Mouse (Mus musculus) cerebellum, adult (tissue): ENCODE results near the gene 4930544D05Rik.

Source experiments
- ATAC-seq: cut with Nextera tagmentation; 2 replicates; pipeline ENCODE4 v1.9.2; 2017; ENCODE audit warnings: mild to moderate bottlenecking, moderate library complexity, mixed read lengths; ENCODE audit not compliant: insufficient number of reproducible peaks, low FRiP score, low TSS enrichment

The 4930544D05Rik gene

DNA sequence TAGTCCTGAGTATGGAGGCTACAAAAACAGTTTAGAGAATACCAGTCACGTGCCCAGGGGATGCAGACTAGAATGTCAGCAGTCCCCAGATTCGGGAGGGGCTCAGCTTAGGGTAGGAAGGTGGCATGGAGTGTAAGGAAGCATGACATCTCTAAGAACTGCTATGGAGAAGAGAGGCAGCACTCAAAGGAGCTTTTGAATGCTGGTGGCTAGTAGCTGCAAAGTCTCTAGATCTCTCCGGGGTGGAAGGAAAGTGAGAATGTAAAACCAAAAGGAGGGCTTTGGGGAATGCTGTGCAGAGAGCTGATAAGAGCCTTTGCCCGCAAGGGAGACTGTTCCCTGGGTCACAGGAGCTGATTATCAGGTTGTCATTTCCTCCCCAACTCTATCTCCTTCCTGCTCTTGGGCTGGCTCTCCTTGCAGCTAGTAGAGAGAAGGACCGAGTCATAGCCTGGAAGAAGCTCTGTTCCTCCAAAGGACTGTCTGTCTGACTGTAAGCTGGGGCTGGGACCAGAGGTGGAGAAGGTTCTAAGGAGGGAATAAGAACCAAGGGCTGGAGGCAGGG lies 23.1 kb downstream of the 4930544D05Rik start, which contains the start of gene Gp1ba:
TSS of gene Gp1ba (plus strand) at position 409 of the 565 bp plus-strand sequence.
- no peak for ATAC-seq

DNA sequence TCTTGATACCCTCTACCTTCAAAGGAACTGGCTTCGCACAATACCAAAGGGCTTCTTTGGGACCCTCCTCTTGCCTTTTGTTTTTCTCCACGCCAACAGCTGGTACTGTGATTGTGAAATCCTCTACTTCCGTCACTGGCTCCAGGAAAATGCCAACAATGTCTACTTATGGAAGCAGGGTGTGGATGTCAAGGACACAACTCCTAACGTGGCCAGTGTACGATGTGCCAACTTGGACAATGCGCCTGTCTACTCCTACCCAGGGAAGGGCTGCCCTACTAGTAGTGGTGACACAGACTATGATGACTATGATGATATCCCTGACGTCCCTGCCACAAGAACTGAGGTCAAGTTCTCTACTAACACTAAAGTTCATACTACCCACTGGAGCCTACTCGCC lies 24.3 kb downstream of the 4930544D05Rik start:
- ATAC-seq = no peak

DNA sequence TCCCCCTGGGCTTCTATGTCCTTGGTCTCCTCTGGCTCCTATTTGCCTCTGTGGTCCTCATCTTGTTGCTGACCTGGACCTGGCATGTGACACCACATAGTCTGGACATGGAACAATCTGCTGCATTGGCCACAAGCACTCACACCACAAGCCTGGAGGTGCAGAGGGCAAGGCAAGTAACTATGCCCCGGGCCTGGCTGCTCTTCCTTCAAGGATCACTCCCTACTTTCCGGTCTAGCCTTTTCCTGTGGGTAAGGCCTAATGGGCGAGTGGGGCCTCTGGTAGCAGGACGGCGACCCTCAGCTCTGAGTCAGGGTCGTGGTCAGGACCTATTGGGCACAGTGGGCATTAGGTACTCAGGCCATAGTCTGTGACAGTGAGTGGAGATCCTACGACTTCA lies 25.6 kb downstream of the 4930544D05Rik start:
- ATAC-seq = no peak

DNA sequence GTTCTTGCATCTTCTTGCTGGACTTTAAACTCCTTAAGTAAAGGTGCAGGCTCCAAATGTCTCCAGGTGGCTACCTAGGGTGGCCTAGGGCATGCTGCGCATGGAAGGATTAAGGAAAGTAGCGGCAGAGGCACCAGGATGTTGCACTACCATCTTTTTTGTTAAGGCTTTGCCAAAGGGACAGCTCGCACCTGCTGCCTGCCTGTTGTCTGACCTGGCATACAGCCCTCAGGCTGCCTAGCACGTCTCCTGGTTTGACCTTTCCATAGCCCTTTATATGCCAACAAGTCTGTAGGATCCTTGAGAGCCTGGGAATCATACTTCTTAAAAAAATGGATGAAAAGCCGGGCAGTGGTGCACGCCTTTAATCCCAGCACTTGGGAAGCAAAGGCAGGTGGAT lies 27.4 kb downstream of the 4930544D05Rik start:
- ATAC-seq = no peak

DNA sequence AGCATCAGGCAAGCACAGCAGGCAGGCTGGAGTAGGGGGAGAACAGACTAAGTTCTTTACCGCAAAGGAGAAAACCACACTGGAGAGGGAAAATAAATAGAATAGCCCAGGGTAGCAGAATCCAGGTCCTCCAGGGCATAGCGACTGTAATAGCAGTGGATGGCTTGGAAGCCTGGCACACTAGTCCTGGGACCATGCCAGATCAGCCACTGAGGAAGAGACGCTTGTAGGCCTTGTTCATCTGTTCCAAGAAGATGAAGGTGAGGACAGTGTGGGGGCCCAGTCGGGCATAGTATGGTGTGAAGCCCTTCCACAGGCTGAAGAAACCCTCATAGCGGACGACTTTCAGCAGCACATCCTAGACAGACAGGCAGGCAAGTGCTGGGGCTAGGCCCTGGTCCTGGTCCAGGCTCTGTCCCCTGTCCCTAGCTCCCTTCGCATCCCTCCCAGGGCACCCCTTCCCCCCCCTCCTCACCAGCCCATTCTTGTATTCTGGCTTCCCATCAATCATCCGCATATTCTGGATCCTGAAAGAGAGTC lies 29.0 kb downstream of the 4930544D05Rik start:
- ATAC-seq = no peak

DNA sequence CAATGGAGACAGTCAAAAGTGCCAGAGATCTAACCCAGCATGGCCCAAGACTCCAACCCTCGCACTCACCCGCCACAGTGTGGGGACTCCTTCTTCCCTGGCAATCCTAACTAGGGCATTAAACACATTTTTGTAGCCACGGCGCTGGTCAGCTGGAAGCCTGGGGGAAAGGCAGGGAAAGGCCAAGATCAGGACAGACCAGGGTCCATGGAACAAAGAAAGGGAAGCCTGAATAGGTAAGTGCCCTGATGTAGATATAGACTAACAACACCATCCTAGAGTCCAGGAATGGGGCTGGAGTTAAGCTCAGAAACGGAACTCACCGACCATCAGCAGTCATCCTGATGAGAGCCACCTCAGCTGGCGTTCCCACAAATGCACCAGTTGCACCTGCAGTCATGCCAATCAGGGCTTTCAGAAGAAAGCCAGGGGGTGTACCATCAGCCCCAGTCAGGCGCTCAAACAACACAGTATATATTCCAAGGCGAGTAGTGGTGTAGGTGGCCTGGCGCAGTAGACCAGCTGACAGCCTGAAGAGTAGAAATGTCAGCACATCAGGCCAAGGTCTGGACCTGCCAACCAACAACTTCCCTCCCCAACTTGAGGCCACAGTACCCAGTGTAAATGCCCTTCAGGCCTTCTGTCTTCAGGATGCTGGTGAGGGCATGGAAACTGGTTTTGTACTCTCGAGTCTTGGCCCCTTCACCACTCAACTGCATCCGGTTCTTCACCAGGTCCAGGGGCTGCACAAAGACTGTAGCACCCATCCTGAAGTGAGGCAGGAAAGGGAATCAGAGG lies 30.0 kb downstream of the 4930544D05Rik start:
- ATAC-seq = no peak

DNA sequence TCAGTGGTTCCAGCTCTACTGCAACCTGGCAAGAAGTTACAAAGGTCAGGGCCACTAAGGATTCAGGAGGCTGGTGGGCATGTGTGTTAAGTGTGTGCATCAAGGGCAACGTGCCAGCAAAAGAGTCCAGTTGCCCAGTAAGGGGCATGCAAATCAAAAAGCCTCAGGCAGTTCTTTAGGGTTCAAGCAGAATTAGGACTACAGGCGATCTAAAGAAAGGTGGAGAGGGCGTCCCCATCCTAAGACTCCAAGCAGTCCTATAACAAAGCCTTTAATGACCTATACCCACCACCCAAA lies 30.6 kb downstream of the 4930544D05Rik start:
- ATAC-seq = 0 out of 2 replicates have a peak, but pooled peaks have one; percentile 26

DNA sequence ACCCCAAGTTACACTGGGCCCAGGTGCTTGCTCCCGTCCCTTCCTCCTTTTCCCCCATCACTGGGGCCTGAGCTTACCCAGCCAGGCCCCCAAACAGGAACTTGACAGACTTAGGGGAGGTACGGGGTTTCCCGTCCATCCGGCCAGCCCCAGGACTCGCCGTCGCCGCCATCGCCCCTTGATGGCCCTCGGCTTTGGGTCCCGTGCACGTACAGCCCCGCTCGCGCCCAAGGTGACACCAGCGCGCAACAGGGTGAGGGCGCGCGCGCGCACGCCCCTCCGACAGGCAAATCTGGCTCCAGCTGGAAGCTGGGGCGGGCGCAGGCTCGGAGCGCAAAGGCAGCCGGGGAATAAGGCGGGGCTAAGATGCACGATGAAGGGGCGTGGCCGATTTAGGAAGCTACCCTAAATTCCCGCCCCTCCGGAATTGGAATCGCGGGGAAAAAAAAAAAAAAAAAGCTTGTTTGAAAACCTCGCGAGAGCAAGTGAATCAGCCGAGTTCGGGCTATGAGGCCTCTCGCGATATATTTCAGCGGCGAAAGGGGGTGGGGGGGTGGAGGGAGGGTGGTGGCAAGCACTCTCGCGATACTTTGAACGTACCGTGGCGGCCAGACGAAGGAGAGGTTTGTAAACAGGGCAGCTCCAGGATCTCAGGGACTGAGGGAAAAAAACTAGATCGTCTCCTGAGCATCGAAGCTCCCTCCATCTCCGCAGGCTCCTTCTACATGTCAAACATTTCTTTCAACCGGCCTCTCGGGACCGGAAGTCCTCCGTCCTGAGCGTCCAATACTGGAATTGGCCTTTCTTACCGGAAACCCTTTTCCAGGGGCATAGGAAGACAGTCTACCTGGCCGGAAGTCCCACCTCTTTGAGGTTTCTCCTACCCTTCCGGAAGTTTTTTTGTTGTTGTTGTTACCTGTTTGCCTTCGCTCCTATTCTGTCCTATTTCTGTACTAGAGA lies 31.3 kb downstream of the 4930544D05Rik start, which contains the start of the genes Rnf167 and Slc25a11:
TSS of gene Rnf167 (plus strand) at position 545 of the 960 bp plus-strand sequence.
TSS of gene Slc25a11 (minus strand) at position 789 of the 960 bp plus-strand sequence.
- ATAC-seq = peak; percentile 66; the same call in 1 of the 2 replicates

DNA sequence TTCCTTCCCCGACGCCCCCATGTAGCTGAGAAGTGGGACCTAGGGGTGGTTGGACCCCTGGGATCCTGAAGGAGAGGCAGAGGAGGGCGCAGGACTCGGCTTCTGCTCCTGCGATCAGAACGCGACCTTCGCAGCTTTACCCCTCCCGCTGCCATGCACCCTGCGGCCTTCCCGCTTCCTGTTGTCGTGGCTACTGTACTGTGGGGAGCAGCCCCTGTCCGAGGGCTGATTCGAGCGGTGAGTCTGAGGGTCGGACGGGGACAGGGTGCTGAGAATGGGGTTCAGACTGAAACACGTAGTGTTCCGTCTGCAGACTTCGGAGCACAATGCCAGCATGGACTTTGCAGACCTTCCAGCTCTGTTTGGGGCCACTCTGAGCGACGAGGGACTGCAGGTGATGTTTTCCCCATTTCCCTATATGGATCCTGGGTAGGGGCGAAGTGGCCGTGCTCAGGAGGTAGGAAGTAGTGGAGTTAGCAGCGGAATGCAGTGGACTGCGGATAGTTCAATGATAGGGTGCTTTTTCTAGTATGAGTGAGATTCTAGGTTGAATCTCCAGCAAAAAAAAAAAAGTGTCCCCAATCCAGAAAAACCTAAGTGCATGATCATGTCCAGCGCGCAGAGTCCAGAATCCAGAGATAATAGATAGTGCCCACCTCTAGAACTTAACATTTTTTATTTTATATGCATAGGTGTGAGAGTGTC lies 32.2 kb downstream of the 4930544D05Rik start:
- ATAC-seq = no peak

DNA sequence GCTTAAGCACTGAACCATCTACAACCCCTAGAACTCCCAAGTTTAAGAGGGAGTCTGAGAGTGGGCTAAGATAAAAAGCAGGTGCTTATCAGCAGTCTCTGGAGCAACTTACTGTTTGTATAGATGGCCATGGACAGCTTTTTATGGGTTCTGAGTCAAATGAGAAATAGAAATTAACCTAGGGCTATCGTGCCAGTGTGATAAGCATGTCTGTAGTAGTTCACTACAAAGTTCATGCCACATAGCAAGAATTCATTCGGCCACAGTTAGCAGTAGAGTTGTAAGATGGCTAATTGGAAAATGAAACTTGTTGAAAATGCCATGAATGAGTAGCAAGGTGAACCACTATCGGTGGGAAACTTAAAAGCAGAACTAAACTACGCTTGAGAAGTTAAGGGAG lies 32.9 kb downstream of the 4930544D05Rik start:
- ATAC-seq = no peak

DNA sequence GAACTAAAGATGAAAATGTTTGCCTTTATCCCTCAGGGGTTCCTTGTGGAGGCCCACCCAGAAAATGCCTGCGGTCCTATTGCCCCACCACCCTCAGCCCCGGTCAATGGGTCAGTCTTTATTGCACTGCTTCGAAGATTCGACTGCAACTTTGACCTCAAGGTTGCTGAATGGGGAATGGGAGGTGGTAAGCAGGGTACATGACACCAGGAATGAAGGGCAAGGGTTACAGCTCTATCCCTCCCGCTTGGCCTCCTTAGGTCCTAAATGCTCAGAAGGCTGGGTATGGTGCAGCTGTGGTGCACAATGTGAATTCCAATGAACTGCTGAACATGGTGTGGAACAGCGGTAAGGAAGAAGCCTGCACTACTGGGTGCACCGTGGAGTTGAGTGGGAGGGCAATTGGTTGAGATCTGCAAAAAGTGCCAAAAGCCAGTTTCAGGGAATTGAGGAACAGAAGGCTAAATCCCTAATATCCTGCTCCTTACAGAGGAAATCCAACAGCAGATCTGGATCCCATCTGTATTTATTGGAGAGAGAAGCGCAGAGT lies 33.6 kb downstream of the 4930544D05Rik start:
- no peak for ATAC-seq

DNA sequence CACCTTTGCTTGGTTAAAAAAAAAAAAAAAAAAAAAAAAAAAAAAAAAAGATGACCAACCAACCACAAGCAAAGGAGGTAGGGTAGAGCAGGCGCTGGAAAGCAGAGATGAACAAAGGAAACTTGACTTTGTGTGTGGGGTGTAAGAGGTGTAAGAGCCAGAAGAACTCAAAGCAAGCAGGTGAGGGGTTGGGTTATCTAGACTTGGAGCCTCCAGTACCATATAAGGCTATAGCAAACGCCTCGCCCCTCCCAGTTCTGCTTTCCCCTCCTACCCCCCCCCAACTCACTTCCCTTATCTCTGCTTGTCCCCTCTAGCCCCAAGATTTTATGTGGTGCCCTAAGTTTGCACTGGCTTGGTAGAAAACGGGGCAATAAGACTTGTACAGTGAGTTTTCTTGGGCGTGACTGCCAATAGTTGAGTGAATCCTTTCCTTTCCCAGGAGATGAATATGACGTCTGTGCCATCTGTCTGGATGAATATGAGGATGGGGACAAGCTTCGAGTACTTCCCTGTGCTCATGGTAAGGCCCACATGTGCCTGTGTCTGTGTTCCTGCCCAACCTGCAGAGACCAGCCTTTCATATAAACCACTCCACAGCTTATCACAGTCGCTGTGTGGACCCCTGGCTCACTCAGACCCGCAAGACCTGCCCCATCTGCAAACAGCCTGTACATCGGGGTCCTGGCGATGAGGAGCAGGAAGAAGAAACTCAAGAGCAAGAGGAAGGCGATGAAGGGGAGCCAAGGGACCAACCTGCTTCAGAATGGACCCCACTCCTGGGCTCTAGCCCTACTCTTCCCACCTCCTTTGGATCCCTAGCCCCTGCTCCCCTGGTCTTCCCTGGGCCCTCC lies 34.9 kb downstream of the 4930544D05Rik start:
- no peak for ATAC-seq

DNA sequence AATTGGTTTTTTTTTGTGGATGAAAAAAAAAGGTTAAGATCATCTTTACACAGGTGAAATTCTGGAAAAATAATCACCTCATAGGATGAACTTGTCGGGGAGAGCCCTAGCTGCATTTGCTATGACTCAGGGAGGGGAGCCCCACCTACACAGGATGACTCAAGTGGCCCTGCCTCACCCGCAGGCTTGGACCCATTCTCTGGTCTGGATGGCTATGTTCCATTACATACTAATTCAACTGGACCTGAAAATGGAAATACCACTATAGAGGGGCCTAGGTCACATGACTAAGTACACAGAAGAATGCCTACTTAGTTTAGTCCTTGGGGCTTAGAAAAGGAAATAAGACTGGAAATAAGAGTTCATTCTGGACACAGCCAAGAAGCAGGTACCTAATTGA lies 35.7 kb downstream of the 4930544D05Rik start:
- no peak for ATAC-seq

DNA sequence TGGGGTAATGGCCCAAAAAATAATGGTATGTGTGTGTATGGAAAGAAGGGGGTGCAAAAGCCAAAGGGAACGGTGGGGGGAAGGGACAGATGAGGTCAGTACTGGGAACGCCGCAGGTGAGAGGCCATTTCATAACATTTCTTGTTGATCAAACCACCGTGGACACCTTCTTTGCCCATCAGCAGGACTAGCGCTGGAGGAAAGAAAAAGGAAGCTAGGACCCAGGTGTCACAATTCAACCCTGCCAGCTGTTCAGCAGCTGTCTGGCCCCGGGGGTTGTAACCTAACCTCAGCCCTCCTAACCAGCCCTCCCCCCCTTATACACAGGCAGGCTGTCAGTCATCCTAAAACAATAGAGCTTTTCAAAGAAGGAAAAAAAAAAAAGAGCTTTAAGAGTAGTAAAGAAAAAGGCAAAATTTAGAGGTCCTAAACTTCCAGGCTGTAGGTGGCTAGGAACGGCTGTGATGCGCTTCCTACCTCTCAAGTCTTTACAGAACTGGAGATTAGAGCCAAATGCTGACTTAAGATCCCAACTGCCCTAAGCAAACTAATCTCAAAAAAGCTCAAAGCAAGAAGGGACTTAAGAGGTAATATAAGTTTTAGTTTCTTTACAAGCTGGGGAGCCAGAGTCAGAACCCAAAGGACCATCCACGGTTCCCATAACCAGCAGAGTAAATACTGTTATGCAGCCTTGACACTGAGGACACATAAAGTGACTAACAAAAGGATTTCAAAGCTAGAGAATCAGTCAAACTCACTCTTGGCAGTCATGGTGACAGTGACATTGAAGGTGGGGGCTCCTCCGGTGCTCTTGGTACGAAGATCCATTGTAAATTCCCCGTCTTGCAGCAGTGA lies 36.6 kb downstream of the 4930544D05Rik start:
- no peak for ATAC-seq

DNA sequence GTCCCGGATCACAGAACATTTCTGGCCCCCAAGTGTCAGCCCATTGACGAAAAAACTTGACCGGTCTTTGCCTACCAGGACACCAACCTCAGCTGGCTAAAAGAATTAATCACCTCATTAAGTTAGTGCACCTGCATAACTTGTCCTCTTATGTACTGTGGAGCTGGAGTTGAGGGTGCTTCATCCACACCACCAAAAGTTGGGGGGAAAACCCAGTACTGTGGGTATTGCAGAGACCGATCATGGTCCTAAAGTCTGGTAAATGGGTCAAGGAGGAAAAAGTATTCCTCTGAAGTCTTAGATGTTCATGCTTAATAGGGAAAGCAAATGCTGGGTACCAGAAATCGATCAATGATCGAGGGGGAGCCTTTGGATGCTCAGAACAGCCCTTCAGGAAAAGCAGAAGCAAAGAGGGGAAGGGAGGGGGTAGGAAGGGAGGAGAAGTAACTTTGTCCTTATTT lies 37.3 kb downstream of the 4930544D05Rik start:
- ATAC-seq = no peak

DNA sequence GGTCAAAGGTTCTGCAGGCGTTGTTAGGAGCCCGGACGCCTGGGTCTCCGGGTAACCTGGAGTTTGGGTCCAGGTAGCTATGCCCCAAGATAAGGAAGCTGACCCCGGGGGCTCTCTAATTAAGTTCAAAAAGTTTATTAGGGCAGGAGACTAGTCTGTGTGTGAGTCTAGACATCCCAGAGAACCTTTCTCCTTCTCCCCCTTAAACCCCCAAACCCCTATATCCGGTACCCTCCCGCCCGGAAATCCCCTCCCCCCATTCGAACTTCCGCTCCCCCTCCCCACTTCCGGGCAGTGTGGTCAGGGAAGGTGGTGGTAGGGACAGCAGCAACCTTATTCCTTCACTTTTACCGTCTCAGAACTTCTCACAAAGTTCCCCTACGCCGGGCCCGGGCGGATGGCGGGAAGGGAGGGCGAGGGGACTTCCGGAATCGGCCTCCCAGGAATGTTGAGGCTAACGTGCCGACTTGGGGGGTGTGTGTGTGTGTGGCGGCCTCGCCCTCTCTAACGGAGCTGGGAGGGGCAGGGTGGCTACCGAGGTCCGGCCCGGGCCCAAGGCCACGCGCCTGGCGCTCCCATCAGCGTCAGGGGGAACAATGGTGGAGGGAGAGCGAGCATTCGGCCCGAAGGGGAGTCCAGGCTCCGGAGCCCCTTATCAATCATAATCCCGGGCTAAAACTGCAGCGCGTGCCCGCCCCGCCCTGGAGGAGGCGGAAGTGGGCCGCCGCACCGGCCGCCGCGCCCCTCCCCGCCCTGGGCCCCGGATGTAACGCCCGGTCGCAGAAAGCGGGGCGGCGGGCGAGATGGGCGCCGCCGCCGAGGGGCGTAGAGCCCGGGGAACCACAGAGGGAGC lies 37.9 kb downstream of the 4930544D05Rik start:
- peak; percentile 16; the same call in 1 of the 2 replicates for ATAC-seq
